Mouse (Mus musculus) limb, embryonic 12.5 days (tissue): ENCODE measurements around the gene Klhl3. TPM values are rescaled to one million over a fixed set of nuclear protein-coding genes. Genes with fewer than 3 reads are reported as not detected.
A peak's percentile ranks its signal among the peaks of the same experiment; 100 is the strongest.
"Not testable (repeated sequence)": the region's sequence is repeated elsewhere in the genome, so short reads cannot be mapped to it uniquely, and the experiment has no call there.

Experiments used
- ATAC-seq: fragments of 200-750 bp; cut with Nextera tagmentation; 2 replicates; pipeline ENCODE4 v1.8.0; 2017; ENCODE audit warnings: low read depth, moderate TSS enrichment; ENCODE audit not compliant: insufficient number of reproducible peaks, insufficient read depth, low FRiP score, low TSS enrichment
- H3K27ac ChIP-seq: fragments of 300-500 bp; sonication (generic); 2 replicates; pipeline ENCODE4 v1.5.1; 2016; ENCODE audit warnings: mild to moderate bottlenecking, moderate library complexity
- H3K27me3 ChIP-seq: fragments of 300-500 bp; sonication (generic); 2 replicates; pipeline ENCODE4 v1.6.1; 2016; ENCODE audit warnings: mild to moderate bottlenecking, moderate library complexity
- H3K36me3 ChIP-seq: fragments of 300-500 bp; sonication (generic); 2 replicates; pipeline ENCODE4 v1.6.1; 2016; ENCODE audit warnings: mild to moderate bottlenecking, moderate library complexity
- H3K4me1 ChIP-seq: fragments of 300-500 bp; sonication (generic); replicated peaks from 2 replicates; pipeline ENCODE4 v1.6.1; 2016
- H3K4me2 ChIP-seq: fragments of 300-500 bp; sonication (generic); 2 replicates; pipeline ENCODE4 v1.6.1; 2016; ENCODE audit warnings: mild to moderate bottlenecking, moderate library complexity
- H3K4me3 ChIP-seq: fragments of 300-500 bp; sonication (generic); replicated peaks from 2 replicates; pipeline ENCODE4 v1.5.1; 2016; ENCODE audit warnings: mild to moderate bottlenecking
- H3K9ac ChIP-seq: fragments of 300-500 bp; sonication (generic); replicated peaks from 2 replicates; pipeline ENCODE4 v1.6.1; 2016; ENCODE audit warnings: mild to moderate bottlenecking, moderate library complexity
- H3K9me3 ChIP-seq: fragments of 300-500 bp; sonication (generic); 2 replicates; pipeline ENCODE4 v1.6.1; 2016; ENCODE audit warnings: mild to moderate bottlenecking, moderate library complexity
- whole genome bisulfite sequencing: fragments of 180-500 bp; shearing (Covaris S2); methylation state at CpG from one replicate; pipeline ENCODE4 v1.1.7; 2016; 5-methylcytosine and 5-hydroxymethylcytosine counted together
- polyA plus RNA-seq: library from polyadenylated mRNA; unstranded; fragments of >200 nt; fragmentation: Nextera tagmentation; extraction: Ambion mirVana; gene quantifications from 2 replicates; pipeline ENCODE4 v1.2.1, GENCODE M21; 2016

Klhl3 gene
- polyA plus RNA-seq, 1 experiment from 2014 or later, result 4.4 TPM

GRCm38 (mm10) chr13:58148256-58148831, 35.0 kb upstream of the Klhl3 start:
- Histone ChIP-seq H3K27me3 (no peaks in the 10 kb centered on the region; the same call in 1 of the 2 replicates), H3K4me2 (peak overlapping the region; percentile 74), H3K4me1 (no peaks in the 10 kb centered on the region; the same call in 1 of the 2 replicates), H3K36me3 (no peaks in the 10 kb centered on the region), H3K27ac (no peak overlapping the region), H3K9ac (peak overlapping the region; percentile 9; the same call in 1 of the 2 replicates), H3K4me3 (peak overlapping the region; percentile 40), H3K9me3 (0 out of 2 replicates have a peak, but pooled peaks cover 7% of the 10 kb centered on the region)
- WGBS, result 2% methylated on average over 17 of the region's 17 CpGs
- peak; percentile 81 for ATAC-seq

DNA sequence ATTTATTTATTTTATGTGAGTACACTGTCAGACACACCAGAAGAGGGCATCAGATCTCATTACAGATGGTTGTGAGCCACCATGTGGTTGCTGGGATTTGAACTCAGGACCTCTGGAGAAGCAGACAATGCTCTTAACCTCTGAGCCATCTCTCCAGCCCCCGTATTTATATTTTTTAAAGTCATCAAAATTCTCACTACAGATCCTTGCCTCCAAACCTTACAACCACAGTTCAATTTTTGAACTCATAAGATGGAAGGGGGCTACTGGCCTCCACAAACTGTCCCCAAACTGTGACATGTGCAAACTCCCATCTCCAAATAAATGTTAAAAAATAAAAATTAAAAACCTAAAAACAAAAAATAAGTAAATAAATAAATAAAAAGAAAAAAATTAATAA, 34.4 kb upstream of the Klhl3 start:
- 0 out of 2 replicates have a peak, but pooled peaks cover 7% of the 10 kb centered on the region for H3K9me3 ChIP-seq
- H3K27me3 ChIP-seq, result no peaks in the 10 kb centered on the region; the same call in 1 of the 2 replicates
- no peaks in the 10 kb centered on the region for H3K36me3 ChIP-seq
- ATAC-seq, result no peak
- WGBS, result 85% methylated on average over 1 of the region's 1 CpGs
- H3K4me1 ChIP-seq, result no peaks in the 10 kb centered on the region; the same call in 1 of the 2 replicates
- H3K27ac ChIP-seq, result no peak overlapping the region
- no peak overlapping the region for H3K4me3 ChIP-seq
- no peak overlapping the region for H3K9ac ChIP-seq
- H3K4me2 ChIP-seq, result no peak overlapping the region

DNA sequence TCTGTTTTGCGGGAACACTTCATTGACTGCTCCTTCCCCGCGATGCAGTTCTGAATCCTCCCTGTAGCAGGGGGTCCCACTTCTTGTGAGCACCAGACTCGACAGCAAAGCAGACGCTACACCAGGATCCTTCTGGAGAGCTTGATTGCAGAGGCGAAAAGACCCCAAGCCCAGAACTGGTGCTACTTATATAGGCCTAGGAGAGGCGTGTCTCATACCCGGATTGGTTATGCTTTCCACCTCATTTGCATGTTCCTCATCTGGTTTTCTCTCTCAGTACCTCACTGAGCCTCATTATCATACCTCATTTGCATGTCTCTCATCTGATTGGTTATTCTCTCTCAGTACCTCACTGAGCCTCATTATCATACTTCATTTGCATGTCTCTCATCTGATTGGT, 33.2 kb upstream of the Klhl3 start:
- WGBS, result 96% methylated on average over 8 of the region's 8 CpGs
- H3K36me3 ChIP-seq, H3K9me3 ChIP-seq, H3K4me2 ChIP-seq, H3K9ac ChIP-seq, H3K4me3 ChIP-seq, H3K4me1 ChIP-seq, H3K27ac ChIP-seq, ATAC-seq, H3K27me3 ChIP-seq: not testable (repeated sequence)

DNA sequence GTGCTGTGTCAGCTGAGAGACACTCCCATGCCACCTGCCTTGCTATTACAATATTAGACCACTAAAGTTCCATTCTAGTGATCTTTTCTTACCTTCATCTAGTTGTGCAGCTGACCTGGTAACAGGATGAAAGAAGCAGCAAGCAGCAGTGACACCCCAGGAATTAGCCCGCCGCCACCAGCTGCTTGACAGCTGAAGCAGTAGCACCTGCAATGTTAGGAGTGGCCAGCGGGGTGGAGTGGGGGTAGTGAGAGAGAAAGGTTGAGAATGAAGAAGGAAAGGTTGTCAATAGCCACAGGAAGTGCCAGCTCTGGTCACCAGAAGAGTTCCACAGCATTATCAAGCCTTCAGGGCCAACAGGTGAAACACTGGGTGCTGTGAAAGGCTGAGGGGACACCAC, 18.3 kb upstream of the Klhl3 start:
- H3K36me3 ChIP-seq, result peaks cover 4% of the 10 kb centered on the region; the same call in 1 of the 2 replicates
- no peak for ATAC-seq
- H3K27me3 ChIP-seq, result no peaks in the 10 kb centered on the region
- H3K4me2 ChIP-seq, result no peak overlapping the region
- H3K27ac ChIP-seq, result no peak overlapping the region
- no peak overlapping the region for H3K4me3 ChIP-seq
- peaks cover 9% of the 10 kb centered on the region for H3K4me1 ChIP-seq
- WGBS, result 48% methylated on average over 3 of the region's 3 CpGs
- peaks cover 10% of the 10 kb centered on the region; the same call in 1 of the 2 replicates for H3K9me3 ChIP-seq
- H3K9ac ChIP-seq, result no peak overlapping the region

DNA sequence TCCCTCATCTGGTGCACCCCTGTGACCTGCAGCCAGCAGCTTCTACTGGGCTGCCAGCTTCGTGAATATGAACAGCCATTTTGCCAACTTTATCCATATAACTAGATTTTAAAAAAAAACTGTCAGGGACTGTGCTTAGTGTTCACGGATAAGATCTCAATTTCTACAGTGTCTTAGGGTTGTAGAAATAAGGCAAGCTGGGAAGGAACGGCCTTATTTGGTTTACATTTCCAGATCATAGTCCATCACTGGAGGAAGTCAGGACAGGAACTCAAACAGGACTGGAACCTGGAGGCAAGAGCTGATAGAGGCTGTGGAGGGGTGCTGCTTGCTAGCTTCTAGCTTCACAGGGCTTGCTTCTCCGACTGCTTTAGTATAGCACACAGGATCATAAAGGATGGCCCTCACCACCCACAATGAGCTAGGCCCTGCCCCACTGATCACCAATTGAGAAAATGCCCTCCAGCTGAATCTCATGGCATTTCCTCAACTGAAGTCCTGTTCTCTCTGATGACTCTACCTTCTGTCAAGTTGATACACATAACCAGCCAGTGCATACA, 16.4 kb upstream of the Klhl3 start:
- peaks cover 21% of the 10 kb centered on the region for H3K4me1 ChIP-seq
- H3K9me3 ChIP-seq, result no peaks in the 10 kb centered on the region
- H3K9ac ChIP-seq, result peak overlapping the region; percentile 100
- peak overlapping the region; percentile 99 for H3K27ac ChIP-seq
- H3K36me3 ChIP-seq, result peaks cover 17% of the 10 kb centered on the region
- H3K4me2 ChIP-seq, result peak overlapping the region; percentile 75
- H3K4me3 ChIP-seq, result peak overlapping the region; percentile 99
- no peaks in the 10 kb centered on the region for H3K27me3 ChIP-seq
- 34% methylated on average over 4 of the region's 4 CpGs for WGBS
- ATAC-seq, result no peak

- under 1% methylated on average over 83 of the region's 83 CpGs for WGBS
- peak overlapping the region; percentile 75 for H3K4me2 ChIP-seq
- H3K4me3 ChIP-seq, result peak overlapping the region; percentile 99
- peaks cover 27% of the 10 kb centered on the region for H3K4me1 ChIP-seq
- H3K9me3 ChIP-seq, result no peaks in the 10 kb centered on the region
- H3K36me3 ChIP-seq, result peaks cover 17% of the 10 kb centered on the region
- peak overlapping the region; percentile 100 for H3K9ac ChIP-seq
- no peaks in the 10 kb centered on the region for H3K27me3 ChIP-seq
- peak; percentile 97 for ATAC-seq
- peak overlapping the region; percentile 99 for H3K27ac ChIP-seq
These were observed 15.6 kb upstream of the Klhl3 start for GRCm38 (mm10) chr13:58128768-58129671.

DNA sequence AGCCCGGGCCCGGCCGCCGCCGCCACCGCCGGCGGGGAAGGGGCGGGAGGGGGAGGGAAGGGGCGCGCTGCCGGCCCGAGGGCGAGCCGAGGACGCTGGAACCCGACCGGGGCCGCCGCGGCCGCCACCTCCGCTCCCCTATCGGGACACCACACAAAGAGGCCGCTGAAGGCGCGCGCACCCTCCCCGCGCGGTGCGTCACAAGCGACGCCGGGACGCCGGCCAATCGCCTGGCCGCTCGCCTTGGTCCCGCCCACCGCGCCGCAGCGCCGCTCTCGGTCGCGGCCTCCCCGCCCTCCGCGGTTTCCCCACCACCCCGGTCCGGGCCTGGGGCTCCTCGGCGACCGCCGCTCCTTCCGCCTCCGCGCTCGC, 15.0 kb upstream of the Klhl3 start, which contains the start of gene Hnrnpa0:
Hnrnpa0 (minus strand) TSS at position 161 of the 372 bp plus-strand sequence.
- H3K4me3 ChIP-seq, result peak within 1 kb of the TSS; percentile 99
- no peaks in the 10 kb centered on the region for H3K9me3 ChIP-seq
- H3K27ac ChIP-seq, result peak within 1 kb of the TSS; percentile 99
- under 1% methylated on average over 55 of the region's 62 CpGs for WGBS
- H3K4me1 ChIP-seq, result peaks cover 29% of the 10 kb centered on the region
- H3K4me2 ChIP-seq, result peak within 1 kb of the TSS; percentile 75
- H3K27me3 ChIP-seq, result no peaks in the 10 kb centered on the region
- H3K9ac ChIP-seq, result peak within 1 kb of the TSS; percentile 100
- H3K36me3 ChIP-seq, result peaks cover 17% of the 10 kb centered on the region
- ATAC-seq, result peak; percentile 93

DNA sequence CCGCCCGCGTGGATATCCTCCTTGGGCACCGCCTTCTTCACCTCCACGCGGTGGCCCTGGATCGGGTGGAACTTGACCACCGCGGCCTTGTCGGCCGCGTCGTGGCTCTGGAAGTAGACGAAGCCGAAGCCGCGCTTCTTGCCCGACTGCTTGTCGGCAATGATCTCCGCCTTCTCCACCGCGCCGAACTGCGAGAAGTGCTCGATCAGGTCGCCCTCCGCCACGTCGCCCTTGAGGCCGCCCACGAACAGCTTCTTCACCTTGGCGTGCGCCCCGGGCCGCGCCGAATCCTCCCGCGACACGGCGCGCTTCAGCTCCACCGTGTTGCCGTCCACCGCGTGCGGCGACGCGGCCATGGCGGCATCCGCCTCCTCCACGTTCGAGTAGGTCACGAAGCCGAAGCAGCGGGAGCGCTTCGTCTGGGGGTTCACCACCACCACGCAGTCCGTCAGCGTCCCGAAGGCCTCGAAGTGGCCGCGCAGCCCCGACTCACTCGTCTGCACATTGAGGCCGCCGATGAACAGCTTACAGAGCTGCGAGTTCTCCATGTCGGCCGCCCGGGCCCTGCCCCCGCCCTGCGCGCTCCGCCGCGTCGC, 14.5 kb upstream of the Klhl3 start:
- H3K36me3 ChIP-seq, result peaks cover 17% of the 10 kb centered on the region
- H3K27me3 ChIP-seq, result no peaks in the 10 kb centered on the region
- H3K9me3 ChIP-seq, result no peaks in the 10 kb centered on the region
- under 1% methylated on average over 81 of the region's 81 CpGs for WGBS
- peak overlapping the region; percentile 99 for H3K4me3 ChIP-seq
- H3K27ac ChIP-seq, result peak overlapping the region; percentile 99
- H3K4me2 ChIP-seq, result peak overlapping the region; percentile 75
- H3K9ac ChIP-seq, result peak overlapping the region; percentile 100
- ATAC-seq, result peak; percentile 30
- H3K4me1 ChIP-seq, result peaks cover 29% of the 10 kb centered on the region

DNA sequence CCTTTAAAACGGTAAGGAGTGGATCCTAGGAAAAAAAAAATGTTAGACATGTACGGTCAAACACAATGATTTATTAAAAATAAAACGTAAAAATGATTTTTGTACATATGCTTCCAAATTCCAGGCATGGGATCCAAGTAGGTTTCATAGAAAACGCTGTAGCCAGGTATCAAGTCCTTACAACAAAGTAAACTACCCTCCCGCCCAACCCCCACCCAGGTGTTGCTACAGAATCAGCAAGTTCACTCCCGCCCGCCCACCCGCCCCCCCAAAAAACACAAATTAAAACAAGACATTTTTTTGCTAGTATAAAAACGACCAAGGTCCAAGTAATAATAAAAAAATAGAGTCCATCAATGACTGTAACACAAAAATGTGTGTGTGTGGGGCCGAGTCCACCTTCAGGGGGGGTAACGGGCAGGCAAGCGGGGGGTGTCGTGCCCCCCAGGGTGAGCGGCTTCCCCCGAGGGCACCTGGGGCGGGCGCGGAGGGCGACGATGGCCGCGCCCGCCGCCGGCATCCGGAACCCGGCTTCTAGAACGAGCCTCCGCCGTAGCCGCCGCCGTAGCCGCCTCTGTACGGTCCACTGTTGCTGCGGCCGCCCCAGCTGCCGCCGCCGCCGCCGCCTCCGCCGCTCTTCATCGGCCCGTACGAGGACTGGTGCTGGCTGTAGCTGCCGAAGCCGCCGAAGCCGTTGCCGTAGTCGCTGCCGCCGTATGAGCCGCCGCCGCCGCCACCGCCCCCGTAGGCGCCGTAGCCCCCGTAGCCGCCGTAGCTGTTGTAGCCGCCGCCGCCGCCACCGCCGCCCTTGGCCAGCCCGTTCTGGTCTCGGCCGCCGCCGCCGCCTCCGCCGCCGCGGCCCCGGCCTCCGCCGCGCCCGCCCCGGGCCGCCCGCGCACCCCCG, 13.7 kb upstream of the Klhl3 start:
- Histone ChIP-seq H3K27me3 (no peaks in the 10 kb centered on the region), H3K4me2 (peak overlapping the region; percentile 75), H3K9me3 (no peaks in the 10 kb centered on the region), H3K27ac (peak overlapping the region; percentile 99), H3K36me3 (peaks cover 17% of the 10 kb centered on the region), H3K9ac (peak overlapping the region; percentile 100), H3K4me3 (peak overlapping the region; percentile 99), H3K4me1 (peaks cover 29% of the 10 kb centered on the region)
- ATAC-seq, result no peak
- under 1% methylated on average over 58 of the region's 92 CpGs for WGBS

GRCm38 (mm10) chr13:58126126-58126525, 12.7 kb upstream of the Klhl3 start:
- Histone ChIP-seq H3K36me3 (peaks cover 17% of the 10 kb centered on the region), H3K27me3 (no peaks in the 10 kb centered on the region), H3K4me1 (peaks cover 29% of the 10 kb centered on the region), H3K9ac (no peak overlapping the region; the same call in 1 of the 2 replicates), H3K4me3 (peak overlapping the region; percentile 40), H3K27ac (no peak overlapping the region), H3K9me3 (no peaks in the 10 kb centered on the region), H3K4me2 (peak overlapping the region; percentile 75)
- WGBS, result 33% methylated on average over 7 of the region's 7 CpGs
- ATAC-seq, result no peak
